Mouse (Mus musculus) kidney, adult 2 months (tissue): ENCODE data around the gene Dnmt3l. TPM values are rescaled to one million over a fixed set of nuclear protein-coding genes. Genes with fewer than 3 reads are reported as not detected.
"Not testable (repeated sequence)": the region's sequence is repeated elsewhere in the genome, so short reads cannot be mapped to it uniquely, and the experiment has no call there.

Experiments
- DNase-seq: peaks from one replicate; pipeline ENCODE4 v3.0.0; 2021
- H3K27ac ChIP-seq: fragments of 200-500 bp; 2 replicates; pipeline ENCODE4 v1.5.1; 2012; ENCODE audit warnings: low read depth, low read length, control low read depth, inconsistent platforms; ENCODE audit not compliant: insufficient read depth
- H3K27me3 ChIP-seq: fragments of 200-500 bp; replicated peaks from 2 replicates; pipeline ENCODE4 v1.6.1; 2012; ENCODE audit warnings: mild to moderate bottlenecking, moderate library complexity, low read length, inconsistent platforms; ENCODE audit not compliant: control insufficient read depth, insufficient read depth
- H3K36me3 ChIP-seq: fragments of 200-500 bp; 2 replicates; pipeline ENCODE4 v1.6.1; 2012; ENCODE audit warnings: mild to moderate bottlenecking, moderate library complexity, low read length, inconsistent platforms; ENCODE audit not compliant: control insufficient read depth, insufficient read depth
- H3K4me1 ChIP-seq: fragments of 200-500 bp; 2 replicates; pipeline ENCODE4 v1.6.1; 2011; ENCODE audit warnings: low read length; ENCODE audit not compliant: control insufficient read depth, insufficient read depth
- H3K4me3 ChIP-seq: fragments of 200-500 bp; 2 replicates; pipeline ENCODE4 v1.5.1; 2011; ENCODE audit warnings: mild to moderate bottlenecking, low read depth, low read length, control low read depth; ENCODE audit not compliant: insufficient read depth
- CTCF ChIP-seq: fragments of 200-500 bp; conservative IDR thresholded peaks from 2 replicates; pipeline ENCODE4 v1.5.1; 2011; ENCODE audit warnings: low read depth, mild to moderate bottlenecking, control low read depth, low read length, moderate library complexity, mixed read lengths; ENCODE audit not compliant: insufficient read depth, insufficient read length
- POLR2A ChIP-seq: fragments of 200-500 bp; IDR thresholded peaks from one replicate; pipeline ENCODE4 v1.6.1; 2011; ENCODE audit warnings: low read depth, low read length, control low read depth
- WGBS: fragments of 180-500 bp; shearing (Covaris S2); methylation state at CpG from one replicate; pipeline ENCODE4 v1.1.7; 2018; 5-methylcytosine and 5-hydroxymethylcytosine counted together
- polyA plus RNA-seq: library from polyadenylated mRNA; depleted of rRNA; stranded (reverse); fragments of >200 nt; gene quantifications from 2 replicates; pipeline ENCODE4 v1.2.3, GENCODE M21; 2012

Dnmt3l gene
- polyA plus RNA-seq, 1 experiment = 0.34 TPM

GRCm38 (mm10) chr10:78015489-78015888 lies 26.3 kb upstream of the Dnmt3l start:
- no peak overlapping the region for H3K4me3 ChIP-seq
- no peaks in the 10 kb centered on the region for H3K4me1 ChIP-seq
- no peak overlapping the region for H3K27ac ChIP-seq
- TF ChIP-seq POLR2A (no peak), CTCF (no peak)
- DNase-seq = peak; percentile 19
- no peaks in the 10 kb centered on the region for H3K27me3 ChIP-seq
- 84% methylated on average over 1 of the region's 1 CpGs for WGBS
- H3K36me3 ChIP-seq = no peaks in the 10 kb centered on the region

- 41% methylated on average over 5 of the region's 5 CpGs for WGBS
- Histone ChIP-seq H3K36me3 (no peaks in the 10 kb centered on the region), H3K27ac (no peak overlapping the region), H3K27me3 (no peaks in the 10 kb centered on the region), H3K4me1 (no peaks in the 10 kb centered on the region), H3K4me3 (no peak overlapping the region)
- TF ChIP-seq POLR2A (no peak), CTCF (no peak)
- DNase-seq = peak; percentile 67
Measured at GRCm38 (mm10) chr10:78016366-78016765, 25.4 kb upstream of the Dnmt3l start.

- Histone ChIP-seq H3K4me3 (peak overlapping the region; percentile 28; the same call in 1 of the 2 replicates), H3K27ac (peak overlapping the region; percentile 30; the same call in 1 of the 2 replicates), H3K4me1 (no peaks in the 10 kb centered on the region), H3K36me3 (no peaks in the 10 kb centered on the region), H3K27me3 (no peaks in the 10 kb centered on the region)
- peak; percentile 92 for TF ChIP-seq CTCF
- no peak for TF ChIP-seq POLR2A
- 16% methylated on average over 19 of the region's 19 CpGs for WGBS
- DNase-seq = peak; percentile 80
Measured at GRCm38 (mm10) chr10:78018797-78019203, 22.9 kb upstream of the Dnmt3l start.

- no peak for DNase-seq
- WGBS = 80% methylated on average over 4 of the region's 4 CpGs
- Histone ChIP-seq H3K27ac (no peak overlapping the region), H3K4me3 (no peak overlapping the region), H3K4me1 (no peaks in the 10 kb centered on the region), H3K36me3 (no peaks in the 10 kb centered on the region), H3K27me3 (no peaks in the 10 kb centered on the region)
- TF ChIP-seq POLR2A (no peak), CTCF (no peak)
Measured at GRCm38 (mm10) chr10:78019291-78019690, 22.5 kb upstream of the Dnmt3l start.

GRCm38 (mm10) chr10:78019984-78020383 lies 21.8 kb upstream of the Dnmt3l start:
- not testable (repeated sequence) for H3K27me3 ChIP-seq, H3K4me1 ChIP-seq, H3K36me3 ChIP-seq, H3K27ac ChIP-seq, H3K4me3 ChIP-seq
- peak; percentile 9 for DNase-seq
- 97% methylated on average over 7 of the region's 11 CpGs for WGBS

- not testable (repeated sequence) for H3K4me1 ChIP-seq, H3K36me3 ChIP-seq, H3K27ac ChIP-seq, DNase-seq, H3K4me3 ChIP-seq, H3K27me3 ChIP-seq
- 41% methylated on average over 6 of the region's 8 CpGs for WGBS
Measured at GRCm38 (mm10) chr10:78025453-78025852, 16.3 kb upstream of the Dnmt3l start.

GRCm38 (mm10) chr10:78028129-78028528 lies 13.6 kb upstream of the Dnmt3l start:
- TF ChIP-seq CTCF (peak; percentile 87), POLR2A (no peak)
- peak; percentile 72 for DNase-seq
- no peaks in the 10 kb centered on the region for H3K27me3 ChIP-seq
- H3K27ac ChIP-seq = no peak overlapping the region
- no peaks in the 10 kb centered on the region for H3K36me3 ChIP-seq
- under 1% methylated on average over 5 of the region's 5 CpGs for WGBS
- H3K4me1 ChIP-seq = no peaks in the 10 kb centered on the region
- no peak overlapping the region for H3K4me3 ChIP-seq

GRCm38 (mm10) chr10:78029080-78029479 lies 12.7 kb upstream of the Dnmt3l start:
- H3K27ac ChIP-seq = no peak overlapping the region
- H3K4me3 ChIP-seq = no peak overlapping the region
- WGBS = 95% methylated on average over 1 of the region's 1 CpGs
- DNase-seq = no peak
- H3K27me3 ChIP-seq = no peaks in the 10 kb centered on the region
- no peaks in the 10 kb centered on the region for H3K4me1 ChIP-seq
- H3K36me3 ChIP-seq = no peaks in the 10 kb centered on the region
- TF ChIP-seq CTCF (no peak), POLR2A (no peak)
